In the genomic region with DNA sequence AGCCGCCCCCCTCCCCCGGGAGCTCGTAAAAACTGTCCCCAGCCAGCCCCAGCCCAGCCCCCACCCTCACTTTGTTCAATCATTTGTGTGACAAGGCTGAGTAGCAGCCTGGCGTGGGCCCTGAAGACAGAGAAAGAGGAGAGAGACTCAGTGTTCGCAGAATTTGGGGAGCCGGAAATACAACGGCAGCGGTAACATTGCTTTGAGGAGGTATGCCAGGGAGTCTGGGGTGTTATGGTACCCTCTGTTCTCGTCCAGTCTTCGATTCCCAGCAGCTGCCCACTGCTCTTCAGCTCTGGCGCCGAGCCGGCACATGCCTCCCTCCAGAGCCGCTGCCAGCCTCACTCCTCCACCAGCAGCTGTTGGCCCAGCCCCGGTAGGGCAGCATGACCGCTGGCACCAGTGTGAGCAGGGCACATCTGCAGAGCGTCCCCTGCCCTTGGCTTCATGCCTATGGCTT, we compare ENCODE assay signal across 8 mouse cellular contexts.
DNase-seq lines count a peak whose midpoint lies in the region; ATAC-seq and TF ChIP-seq lines count a peak whose summit lies in the region.
"Had no signal": no experiment of that assay in that cellular context is flagged by ENCODE, and none has a peak within 500 bp of the region (broad histone marks: within the 10 kb centered on the region; RNA-seq: fewer than 3 reads in every experiment).

No protein-coding gene starts in this region.

- H3K79me2 ChIP-seq in C2C12 (ENCODE audit: control insufficient read depth, insufficient read depth): no peaks in the 10 kb centered on the region

- ATAC-seq in hindbrain, embryonic 14.5 days (ENCODE audit: low FRiP score): peak; percentile 84

- peak; percentile 41 for DNase-seq in MN1 (ENCODE audit: low spot score)
- peak; percentile 20 to 59 for DNase-seq in frontal cortex, adult 2 months (ENCODE audit: extremely low spot score in 1 of 2, low spot score in 1 of 2)
- peak; percentile 44 for DNase-seq in hindbrain, embryonic 14.5 days (ENCODE audit: low spot score)
- DNase-seq in left cerebral cortex, postnatal 10 days (ENCODE audit: extremely low spot score in 1 of 2, low spot score in 2 of 2): peak; percentile 58 to 72
- peak; percentile 59 for DNase-seq in right cerebral cortex, adult 18-20 months
- DNase-seq in thymus, postnatal 14 days: no peak

- H3ac ChIP-seq in C2C12 (ENCODE audit: control insufficient read depth, insufficient read length, low read depth): no peak overlapping the region

- H3K4me3 ChIP-seq in C2C12 (ENCODE audit: insufficient read depth, poor library complexity, severe bottlenecking): no peak overlapping the region
- H3K4me3 ChIP-seq in hindbrain, embryonic 14.5 days (replicated peaks; ENCODE audit: low read length): no peak overlapping the region

- H3K9ac ChIP-seq in hindbrain, embryonic 14.5 days: no peak overlapping the region

- 52% methylated on average over 17 of the region's 17 CpGs for WGBS in hindbrain, embryonic 14.5 days

- intact Hi-C loops in left cerebral cortex, postnatal 10 days (cut with DNase I): loop anchor here (10.0 kb wide), 1 partner anchor 241 kb away; no protein-coding TSS in a partner anchor

- H3K27me3 ChIP-seq in C2C12 (ENCODE audit: control insufficient read depth, insufficient read depth, insufficient read length): no peaks in the 10 kb centered on the region
- no peaks in the 10 kb centered on the region for H3K27me3 ChIP-seq in hindbrain, embryonic 14.5 days (ENCODE audit: control insufficient read depth, insufficient read depth, low read length)

- peak overlapping the region; percentile 7; the same call in 1 of the 2 replicates for H3K4me2 ChIP-seq in hindbrain, embryonic 14.5 days (replicated peaks)

- 0 out of 2 replicates have a peak overlapping the region, but pooled peaks have one; percentile 20 for H3K27ac ChIP-seq in hindbrain, embryonic 14.5 days
- H3K27ac ChIP-seq: kidney, postnatal 0 days had no signal

- H3K36me3 ChIP-seq in C2C12 (ENCODE audit: control insufficient read depth, insufficient read depth): no peaks in the 10 kb centered on the region
- H3K36me3 ChIP-seq in hindbrain, embryonic 14.5 days (replicated peaks; ENCODE audit: control insufficient read depth, insufficient read depth): no peaks in the 10 kb centered on the region

- peaks cover 13% of the 10 kb centered on the region; the same call in 1 of the 2 replicates for H3K4me1 ChIP-seq in hindbrain, embryonic 14.5 days (replicated peaks; ENCODE audit: control insufficient read depth, insufficient read depth, low read length)

- H3K9me3 ChIP-seq in hindbrain, embryonic 14.5 days (ENCODE audit: control insufficient read depth, low read length): no peaks in the 10 kb centered on the region

- no peaks in the 10 kb centered on the region for H3K79me3 ChIP-seq in C2C12 (ENCODE audit: low read depth)

- no peak for TF ChIP-seq CTCF in C2C12 (IDR thresholded peaks at IDR 0.05; ENCODE audit: control insufficient read depth, insufficient read depth, insufficient read length)

TF ChIP-seq in C2C12, 6 proteins besides CTCF, POLR2A, EP300 and RAD21:
- TF ChIP-seq FOSL1 (IDR thresholded peaks at IDR 0.05; ENCODE audit: insufficient read depth, low read length, poor library complexity, severe bottlenecking) (no peak), MYOD1 (IDR thresholded peaks at IDR 0.05; ENCODE audit: control insufficient read depth, insufficient read length, low read depth) (peak; percentile 93)
